Mouse (Mus musculus) olfactory bulb, adult 2 months (tissue): ENCODE results near the gene Adora1.

ENCODE experiments used
- CTCF ChIP-seq: fragments of 200-500 bp; IDR thresholded peaks from 2 replicates; pipeline ENCODE4 v1.5.1; 2012; ENCODE audit warnings: low read depth, mild to moderate bottlenecking, low read length, moderate library complexity; ENCODE audit not compliant: insufficient read depth
- POLR2A ChIP-seq: fragments of 200-500 bp; IDR thresholded peaks from 2 replicates; pipeline ENCODE4 v1.6.1; 2012; ENCODE audit warnings: mild to moderate bottlenecking, low read depth, low read length, moderate library complexity; ENCODE audit not compliant: insufficient read depth

GRCm38 (mm10) chr1:134206085-134206484 is 29.1 kb downstream of the Adora1 start:
- TF ChIP-seq POLR2A (no peak), CTCF (no peak)
